Mouse (Mus musculus) heart, embryonic 13.5 days (tissue): ENCODE measurements at regions not wholly inside any gene's neighbourhood (a gene's known extent, or its start where the extent isn't known, plus 50 kb on each side); places are given as distances from the start of the nearest gene placed in this dataset.

ENCODE experiments used
- ATAC-seq: fragments of 200-750 bp; cut with Nextera tagmentation; 2 replicates; pipeline ENCODE4 v1.8.0; 2017; ENCODE audit warnings: moderate TSS enrichment; ENCODE audit not compliant: insufficient number of reproducible peaks, low FRiP score, low TSS enrichment; ENCODE audit errors: extremely low read depth
- H3K27ac ChIP-seq: fragments of 300-500 bp; sonication (generic); replicated peaks from 2 replicates; pipeline ENCODE4 v1.5.1; 2015; ENCODE audit warnings: moderate library complexity, mild to moderate bottlenecking, inconsistent platforms
- H3K27me3 ChIP-seq: fragments of 300-500 bp; sonication (generic); replicated peaks from 2 replicates; pipeline ENCODE4 v1.6.1; 2015; ENCODE audit warnings: mild to moderate bottlenecking, inconsistent platforms
- H3K36me3 ChIP-seq: fragments of 300-500 bp; sonication (generic); 2 replicates; pipeline ENCODE4 v1.6.1; 2015; ENCODE audit warnings: mild to moderate bottlenecking, inconsistent platforms
- H3K4me1 ChIP-seq: fragments of 300-500 bp; sonication (generic); 2 replicates; pipeline ENCODE4 v1.6.1; 2015; ENCODE audit warnings: inconsistent platforms
- H3K4me2 ChIP-seq: fragments of 300-500 bp; sonication (generic); 2 replicates; pipeline ENCODE4 v1.6.1; 2015; ENCODE audit warnings: inconsistent platforms, mild to moderate bottlenecking, moderate library complexity
- H3K4me3 ChIP-seq: fragments of 300-500 bp; sonication (generic); 2 replicates; pipeline ENCODE4 v1.5.1; 2015; ENCODE audit warnings: moderate library complexity, mild to moderate bottlenecking, inconsistent platforms
- H3K9ac ChIP-seq: fragments of 300-500 bp; sonication (generic); 2 replicates; pipeline ENCODE4 v1.6.1; 2015; ENCODE audit warnings: inconsistent platforms, mild to moderate bottlenecking, moderate library complexity
- H3K9me3 ChIP-seq: fragments of 300-500 bp; sonication (generic); 2 replicates; pipeline ENCODE4 v1.6.1; 2016; ENCODE audit warnings: inconsistent platforms
- WGBS: fragments of 180-500 bp; shearing (Covaris S2); methylation state at CpG from one replicate; pipeline ENCODE4 v1.1.7; 2015; ENCODE audit warnings: mixed read lengths; 5-methylcytosine and 5-hydroxymethylcytosine counted together

DNA sequence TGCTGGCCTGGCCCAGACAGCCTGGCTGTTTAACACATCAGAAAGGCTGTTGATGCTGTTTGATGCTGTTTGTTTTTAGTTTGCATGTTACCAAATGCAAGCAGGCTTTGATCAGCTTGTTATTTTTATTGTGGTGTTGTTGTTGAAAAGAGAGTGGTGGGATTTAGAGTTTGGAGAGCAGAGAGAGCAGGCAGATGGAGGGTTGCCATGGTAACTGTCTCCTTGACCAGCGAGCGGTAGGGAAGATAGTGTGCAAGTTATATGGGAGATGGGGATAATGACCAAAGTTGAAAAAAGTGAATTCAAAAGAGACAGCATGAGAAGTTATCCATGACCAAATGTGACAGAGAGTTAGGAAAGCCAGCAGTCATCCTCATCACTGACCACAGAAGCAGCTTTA, 83.3 kb downstream of the Cmc2 start:
- Histone ChIP-seq H3K36me3 (no peaks in the 10 kb centered on the region), H3K9ac (no peak overlapping the region), H3K27me3 (peaks cover 7% of the 10 kb centered on the region), H3K4me2 (no peak overlapping the region), H3K9me3 (no peaks in the 10 kb centered on the region), H3K27ac (no peak overlapping the region), H3K4me1 (no peaks in the 10 kb centered on the region), H3K4me3 (no peak overlapping the region)
- ATAC-seq = no peak
- WGBS = 70% methylated on average over 2 of the region's 2 CpGs

DNA sequence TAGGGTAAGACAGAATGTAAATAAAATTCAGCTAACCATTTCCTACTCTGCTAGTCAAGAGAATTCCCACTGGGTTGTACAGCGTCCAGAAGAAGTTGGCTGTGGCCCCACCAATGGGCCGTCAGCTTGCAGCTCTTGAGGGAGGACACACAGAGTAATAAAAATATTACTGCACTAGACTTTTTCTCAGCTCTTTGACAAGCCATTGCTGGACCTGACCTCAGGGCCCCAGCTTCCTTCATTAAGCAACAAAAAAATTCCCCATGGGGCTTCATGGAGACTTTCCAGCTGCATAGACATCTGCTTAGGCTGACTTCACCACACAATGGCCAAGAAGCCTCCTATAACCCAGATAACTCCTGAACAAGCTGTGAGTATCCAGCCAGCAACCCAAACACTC, 89.1 kb downstream of the Cmc2 start:
- H3K9ac ChIP-seq = no peak overlapping the region
- H3K4me1 ChIP-seq = no peaks in the 10 kb centered on the region
- no peaks in the 10 kb centered on the region for H3K27me3 ChIP-seq
- H3K9me3 ChIP-seq = peaks cover 4% of the 10 kb centered on the region; the same call in 1 of the 2 replicates
- ATAC-seq = no peak
- no peak overlapping the region for H3K4me3 ChIP-seq
- H3K36me3 ChIP-seq = no peaks in the 10 kb centered on the region
- no peak overlapping the region for H3K27ac ChIP-seq
- no peak overlapping the region for H3K4me2 ChIP-seq
- 64% methylated on average over 2 of the region's 2 CpGs for WGBS

DNA sequence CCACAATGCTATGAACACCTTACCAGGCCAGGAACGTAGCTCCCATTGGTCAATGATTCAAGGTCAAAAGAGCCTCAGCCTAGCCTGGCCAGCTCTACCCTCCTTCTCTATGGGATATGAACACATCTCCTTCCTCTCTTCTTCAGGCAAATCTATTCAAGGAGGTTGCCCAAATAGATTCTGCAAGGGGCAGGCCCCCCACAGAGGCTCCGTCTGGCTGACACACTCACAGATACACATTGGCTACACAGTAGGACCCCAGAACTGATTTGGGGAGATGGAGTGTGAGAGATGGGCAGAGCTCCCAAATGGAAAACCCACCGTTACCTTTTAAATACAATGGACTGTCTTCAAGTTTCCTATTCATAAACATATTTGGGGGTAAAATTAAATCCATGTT, 91.6 kb downstream of the Cmc2 start:
- Histone ChIP-seq H3K9me3 (peaks cover 7% of the 10 kb centered on the region; the same call in 1 of the 2 replicates), H3K4me3 (no peak overlapping the region), H3K9ac (no peak overlapping the region), H3K36me3 (no peaks in the 10 kb centered on the region), H3K27ac (no peak overlapping the region), H3K27me3 (no peaks in the 10 kb centered on the region), H3K4me2 (no peak overlapping the region), H3K4me1 (no peaks in the 10 kb centered on the region)
- WGBS = 75% methylated on average over 3 of the region's 3 CpGs
- no peak for ATAC-seq

DNA sequence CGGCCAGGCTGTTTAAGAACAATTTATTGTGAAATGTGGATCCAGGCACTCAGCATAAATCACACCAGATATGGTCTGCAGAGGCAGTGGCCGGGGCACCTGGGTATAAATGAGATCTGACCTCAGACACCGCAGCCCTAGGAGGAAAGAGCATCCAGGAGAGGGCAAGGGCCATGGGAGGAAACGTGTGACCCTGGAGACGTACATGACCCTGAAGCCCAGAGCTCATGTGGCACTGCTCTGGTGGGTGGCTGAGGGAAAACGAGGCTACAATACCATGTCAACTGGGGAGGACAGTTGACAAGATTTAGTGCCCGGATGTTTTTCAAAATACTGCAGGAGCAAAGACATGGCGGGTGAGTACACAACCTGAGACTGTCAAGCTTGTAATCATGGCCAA, 93.0 kb downstream of the Cmc2 start:
- Histone ChIP-seq H3K27me3 (no peaks in the 10 kb centered on the region), H3K9ac (no peak overlapping the region), H3K4me2 (no peak overlapping the region), H3K36me3 (no peaks in the 10 kb centered on the region), H3K27ac (no peak overlapping the region), H3K4me1 (no peaks in the 10 kb centered on the region), H3K4me3 (no peak overlapping the region), H3K9me3 (peaks cover 7% of the 10 kb centered on the region; the same call in 1 of the 2 replicates)
- WGBS = 74% methylated on average over 8 of the region's 8 CpGs
- no peak for ATAC-seq

DNA sequence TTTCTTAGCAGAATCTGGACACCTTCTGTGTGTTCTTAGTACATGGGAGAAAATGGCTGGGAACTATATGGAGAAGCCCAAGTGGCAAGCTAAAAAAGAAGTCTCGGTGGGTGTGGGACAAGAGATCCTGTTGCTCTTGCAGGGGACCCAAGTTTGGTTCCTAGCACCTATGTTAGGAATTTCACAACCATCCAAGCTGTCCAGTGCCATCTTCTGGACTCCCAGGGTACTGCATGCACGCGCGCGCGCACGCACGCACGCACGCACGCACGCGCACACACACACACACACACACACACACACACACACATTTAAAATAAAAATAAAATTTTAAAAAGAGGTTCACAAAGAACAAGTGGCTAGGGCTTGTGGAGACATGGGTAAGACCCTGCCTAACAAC, 94.1 kb downstream of the Cmc2 start:
- no peaks in the 10 kb centered on the region for H3K4me1 ChIP-seq

DNA sequence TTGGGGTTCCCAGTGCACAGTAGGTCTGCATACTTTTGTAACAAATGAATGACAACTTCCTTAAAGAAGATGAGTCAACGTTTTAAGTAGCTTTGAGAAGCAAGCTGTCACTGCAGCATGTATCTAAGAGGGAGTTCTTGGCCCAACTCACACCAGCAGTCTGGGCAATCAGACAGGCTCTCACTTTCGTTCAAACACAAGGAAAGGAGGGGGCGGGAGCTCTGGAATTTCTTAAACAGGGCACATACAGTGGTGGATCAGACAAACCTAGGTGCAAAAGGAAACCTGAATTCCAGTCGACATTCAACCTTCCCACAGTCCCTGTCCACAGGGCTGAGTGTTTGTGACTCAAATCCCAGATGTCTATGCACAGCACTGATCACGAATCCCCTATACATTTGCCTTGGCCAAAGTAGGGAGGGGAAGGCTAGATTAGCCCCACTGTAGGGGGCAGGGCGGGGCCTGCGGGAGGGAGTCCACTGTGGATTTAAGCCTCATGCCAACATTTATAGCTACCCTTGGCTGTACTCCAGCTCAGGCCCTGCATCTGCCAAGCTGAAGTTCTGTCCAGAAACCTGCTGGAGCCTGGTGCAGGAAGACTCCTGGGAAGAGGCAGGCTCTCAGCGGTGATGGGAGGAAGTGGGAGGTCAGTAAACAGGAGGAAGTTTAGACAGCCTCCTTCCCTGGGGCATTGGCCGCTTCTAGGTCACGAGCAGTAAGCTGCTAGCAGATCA, 81.5 kb upstream of the Cdyl2 start:
- H3K4me2 ChIP-seq = peak overlapping the region; percentile 27; the same call in 1 of the 2 replicates
- no peak overlapping the region for H3K9ac ChIP-seq
- no peak overlapping the region for H3K4me3 ChIP-seq
- H3K9me3 ChIP-seq = no peaks in the 10 kb centered on the region
- no peaks in the 10 kb centered on the region for H3K27me3 ChIP-seq
- H3K4me1 ChIP-seq = peaks cover 14% of the 10 kb centered on the region
- 31% methylated on average over 10 of the region's 10 CpGs for WGBS
- no peaks in the 10 kb centered on the region for H3K36me3 ChIP-seq
- H3K27ac ChIP-seq = peak overlapping the region; percentile 48
- ATAC-seq = peak; percentile 58

More for the DNA sequence above, 94.1 kb downstream of the Cmc2 start:
- H3K9ac ChIP-seq = no peak overlapping the region
- peaks cover 12% of the 10 kb centered on the region; the same call in 1 of the 2 replicates for H3K9me3 ChIP-seq
- H3K4me2 ChIP-seq = no peak overlapping the region
- H3K4me3 ChIP-seq = no peak overlapping the region
- no peaks in the 10 kb centered on the region for H3K36me3 ChIP-seq
- 95% methylated on average over 13 of the region's 13 CpGs for WGBS
- no peak for ATAC-seq
- no peak overlapping the region for H3K27ac ChIP-seq
- no peaks in the 10 kb centered on the region for H3K27me3 ChIP-seq

DNA sequence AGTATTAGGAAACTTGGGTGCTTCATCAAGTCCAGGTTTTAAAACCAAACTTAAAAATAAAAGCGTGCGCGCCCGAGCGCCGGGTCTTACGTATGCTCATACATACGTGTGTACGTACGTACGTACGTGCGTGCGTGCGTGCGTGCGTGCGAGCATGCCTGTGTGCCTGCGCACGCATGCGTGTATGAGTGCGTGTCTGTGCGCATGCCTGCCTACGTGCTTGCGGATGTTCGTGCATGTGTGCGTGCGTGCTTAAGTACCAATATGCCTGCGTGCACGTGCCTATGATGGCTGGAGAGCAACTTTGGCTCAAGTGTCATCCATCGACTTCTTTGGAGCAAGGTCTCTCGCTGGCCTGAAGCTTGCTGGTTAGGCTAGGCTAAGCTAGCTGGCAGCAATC, 68.5 kb upstream of the Cdyl2 start:
- Histone ChIP-seq H3K9me3 (peaks cover 7% of the 10 kb centered on the region), H3K4me1 (no peaks in the 10 kb centered on the region), H3K4me2 (no peak overlapping the region), H3K36me3 (no peaks in the 10 kb centered on the region), H3K9ac (no peak overlapping the region), H3K4me3 (no peak overlapping the region), H3K27ac (no peak overlapping the region), H3K27me3 (no peaks in the 10 kb centered on the region)
- 91% methylated on average over 32 of the region's 32 CpGs for WGBS
- no peak for ATAC-seq

DNA sequence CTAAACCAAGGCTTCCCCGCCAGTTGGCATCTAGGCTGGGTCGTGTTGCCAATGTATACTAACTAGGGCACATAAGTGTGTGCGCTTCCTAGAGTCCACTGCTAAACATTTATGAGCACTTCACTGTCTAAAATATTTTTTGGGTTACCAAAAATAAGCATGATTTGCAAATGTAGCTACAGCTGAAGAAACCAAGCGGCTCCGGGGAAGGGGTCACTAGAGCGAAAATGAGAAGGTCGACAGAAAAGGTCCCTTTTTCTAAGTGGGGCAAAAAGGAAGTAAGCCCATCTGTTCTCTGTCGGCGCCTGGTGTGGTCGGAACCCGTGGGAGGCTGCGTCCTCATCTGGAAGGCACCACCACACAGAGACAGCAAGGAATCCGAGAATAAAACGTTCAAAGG, 67.8 kb upstream of the Cdyl2 start:
- H3K4me1 ChIP-seq = no peaks in the 10 kb centered on the region
- H3K36me3 ChIP-seq = no peaks in the 10 kb centered on the region
- H3K27me3 ChIP-seq = no peaks in the 10 kb centered on the region
- H3K4me3 ChIP-seq = no peak overlapping the region
- H3K9ac ChIP-seq = no peak overlapping the region
- no peak for ATAC-seq
- peaks cover 7% of the 10 kb centered on the region for H3K9me3 ChIP-seq
- no peak overlapping the region for H3K4me2 ChIP-seq
- no peak overlapping the region for H3K27ac ChIP-seq
- 78% methylated on average over 14 of the region's 14 CpGs for WGBS

DNA sequence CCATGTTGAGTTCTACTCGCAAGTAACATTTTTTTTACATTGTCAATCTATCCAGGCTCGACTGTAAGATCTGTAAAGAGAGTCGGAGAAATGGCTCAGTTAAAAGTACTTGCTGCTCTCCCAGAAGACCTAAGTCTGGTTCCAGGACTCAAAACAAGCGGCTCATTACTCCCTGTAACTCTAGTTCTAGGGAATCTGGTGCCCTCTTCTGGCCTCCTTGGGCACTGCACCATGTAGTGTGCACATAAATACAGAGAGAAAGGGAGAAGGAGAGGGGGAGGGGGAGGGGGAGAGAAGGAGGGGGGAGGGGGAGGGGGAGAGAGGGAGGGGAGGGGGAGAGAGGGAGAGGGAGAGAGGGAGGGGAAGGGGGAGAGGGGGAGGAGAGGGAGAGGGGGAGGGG, 66.2 kb upstream of the Cdyl2 start:
- no peaks in the 10 kb centered on the region for H3K36me3 ChIP-seq
- H3K9ac ChIP-seq = no peak overlapping the region
- H3K4me2 ChIP-seq = no peak overlapping the region
- H3K4me3 ChIP-seq = no peak overlapping the region
- H3K9me3 ChIP-seq = peaks cover 4% of the 10 kb centered on the region; the same call in 1 of the 2 replicates
- 86% methylated on average over 4 of the region's 4 CpGs for WGBS
- H3K27me3 ChIP-seq = no peaks in the 10 kb centered on the region
- H3K4me1 ChIP-seq = no peaks in the 10 kb centered on the region
- no peak overlapping the region for H3K27ac ChIP-seq
- no peak for ATAC-seq

DNA sequence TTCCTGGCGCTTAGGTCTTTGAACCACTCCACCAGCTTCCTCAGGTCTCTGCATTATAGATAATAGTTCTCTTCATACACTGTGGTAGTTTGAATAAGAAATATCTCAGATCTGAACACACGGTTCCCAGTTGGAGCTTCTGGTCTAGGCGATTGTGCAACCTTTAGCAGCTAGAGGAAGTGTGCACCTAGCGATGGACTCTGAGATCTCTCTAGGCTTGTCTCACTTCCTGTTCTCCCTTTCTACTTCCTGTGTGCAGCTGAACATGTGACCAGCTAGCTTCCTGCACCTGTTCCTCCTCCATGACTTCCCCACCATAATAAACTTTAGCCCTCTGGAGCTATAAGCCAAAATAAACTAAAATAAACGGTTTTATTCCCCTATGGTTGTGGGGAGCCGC, 62.9 kb upstream of the Cdyl2 start:
- no peak overlapping the region for H3K27ac ChIP-seq
- no peak overlapping the region for H3K9ac ChIP-seq
- no peak overlapping the region for H3K4me2 ChIP-seq
- H3K9me3 ChIP-seq = no peaks in the 10 kb centered on the region
- H3K4me1 ChIP-seq = no peaks in the 10 kb centered on the region
- ATAC-seq = no peak
- 78% methylated on average over 6 of the region's 6 CpGs for WGBS
- no peaks in the 10 kb centered on the region for H3K36me3 ChIP-seq
- H3K4me3 ChIP-seq = no peak overlapping the region
- H3K27me3 ChIP-seq = no peaks in the 10 kb centered on the region

DNA sequence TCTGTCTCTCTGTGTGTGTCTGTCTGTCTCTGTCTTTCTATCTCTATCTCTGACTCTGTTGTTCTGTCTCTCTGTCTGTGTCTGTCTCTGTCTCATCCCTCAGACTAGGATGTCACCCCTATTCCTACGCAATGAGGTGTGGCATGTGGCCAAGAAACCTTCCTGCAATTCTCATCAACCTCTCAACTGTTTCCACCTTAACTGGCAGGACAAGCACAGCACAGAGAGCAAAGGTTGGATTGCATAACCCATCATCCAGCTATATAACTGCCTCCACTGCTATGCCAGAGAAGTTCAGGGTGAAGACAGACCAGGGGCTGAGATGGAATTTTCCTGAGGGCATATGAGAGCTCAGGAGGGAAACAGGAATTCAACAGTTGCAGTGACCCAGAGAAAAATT, 60.3 kb upstream of the Cdyl2 start:
- H3K9ac ChIP-seq = no peak overlapping the region
- no peak overlapping the region for H3K4me3 ChIP-seq
- H3K27me3 ChIP-seq = no peaks in the 10 kb centered on the region
- no peak overlapping the region for H3K4me2 ChIP-seq
- WGBS = 61% methylated on average over 1 of the region's 1 CpGs
- no peaks in the 10 kb centered on the region for H3K4me1 ChIP-seq
- no peaks in the 10 kb centered on the region for H3K36me3 ChIP-seq
- H3K9me3 ChIP-seq = no peaks in the 10 kb centered on the region
- ATAC-seq = no peak
- no peak overlapping the region for H3K27ac ChIP-seq

DNA sequence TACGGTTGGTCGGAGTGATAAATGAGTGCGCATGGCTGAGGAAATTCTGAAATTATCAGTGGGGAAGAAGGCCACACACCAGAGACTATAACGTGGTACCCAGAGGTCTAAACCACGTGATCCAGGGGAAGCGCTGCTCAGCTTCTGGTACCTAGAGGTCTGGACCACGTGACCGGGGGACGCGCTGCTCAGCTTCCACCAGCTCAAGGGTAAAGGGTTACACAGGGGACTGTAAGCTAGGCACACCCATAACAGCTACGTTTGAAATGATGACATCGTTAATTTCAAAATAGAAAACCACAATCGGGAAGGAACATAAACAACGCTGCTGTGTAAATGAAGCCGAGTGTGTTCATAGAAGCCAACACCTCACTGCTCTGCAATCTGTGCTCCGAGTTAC, 57.5 kb upstream of the Cdyl2 start:
- Histone ChIP-seq H3K4me1 (no peaks in the 10 kb centered on the region), H3K4me2 (no peak overlapping the region), H3K27me3 (no peaks in the 10 kb centered on the region), H3K9me3 (peaks cover 4% of the 10 kb centered on the region; the same call in 1 of the 2 replicates), H3K27ac (no peak overlapping the region), H3K9ac (no peak overlapping the region), H3K36me3 (no peaks in the 10 kb centered on the region), H3K4me3 (no peak overlapping the region)
- 83% methylated on average over 16 of the region's 16 CpGs for WGBS
- no peak for ATAC-seq
